Mouse (Mus musculus) erythroblast, embryonic 14.5 days (primary cell): ENCODE data around the gene Adamts9.

Experiments
- GATA1 ChIP-seq: IDR thresholded peaks from 2 replicates; pipeline ENCODE4 v1.6.1; 2012; ENCODE audit warnings: low read length, inconsistent platforms, mixed read lengths
- TAL1 ChIP-seq: IDR thresholded peaks from 3 replicates; pipeline ENCODE4 v1.6.1; 2012; ENCODE audit warnings: low read length, inconsistent platforms, mixed read lengths

DNA sequence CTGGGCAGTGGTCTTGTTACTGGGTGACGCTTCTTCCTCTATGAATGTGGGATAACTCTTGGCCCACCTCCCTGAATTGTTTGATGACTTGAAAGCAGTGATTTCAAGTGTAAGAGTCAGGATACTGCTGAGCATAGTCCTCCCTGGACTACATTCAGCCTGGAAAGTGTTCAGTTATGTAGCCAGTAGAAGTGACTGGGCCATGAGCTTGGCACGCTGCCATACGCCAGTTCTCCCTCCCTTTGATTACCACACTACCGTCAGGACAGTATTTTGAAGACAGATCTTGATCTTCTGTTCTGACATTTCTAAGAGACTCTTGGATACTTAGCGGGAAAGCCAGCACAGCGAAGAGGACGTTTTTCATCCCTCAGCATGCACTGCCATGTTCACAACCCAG, 40.1 kb upstream of the Adamts9 start:
- TF ChIP-seq TAL1 (no peak), GATA1 (no peak)
